ENCODE assay signal across 27 mouse cellular contexts in the genomic region with DNA sequence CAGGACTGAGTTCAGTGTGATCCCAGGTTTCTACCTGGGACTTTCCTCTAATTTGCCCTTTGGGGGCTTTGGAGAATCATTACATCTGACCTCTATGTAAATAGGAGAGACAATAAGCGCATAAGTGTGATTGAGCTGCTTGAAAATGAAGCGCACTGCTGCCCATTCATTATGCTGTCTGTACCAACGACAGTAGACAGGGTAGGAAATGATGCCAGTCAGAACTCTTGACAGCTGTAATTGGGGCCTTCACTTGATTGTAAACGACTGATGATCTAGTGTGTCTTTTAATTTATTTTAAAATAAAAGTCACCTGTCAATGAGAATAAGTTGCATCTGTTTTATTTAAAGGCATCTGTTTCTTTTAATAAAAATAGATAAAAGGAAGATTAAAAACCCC.
"Had no signal": no experiment of that assay in that cellular context is flagged by ENCODE, and none has a peak within 500 bp of the region (broad histone marks: within the 10 kb centered on the region; RNA-seq: fewer than 3 reads in every experiment).

No protein-coding gene starts in this region.

- DNase-seq: gastrocnemius, adult 2 months; gastrocnemius, postnatal 10 days; gastrocnemius, postnatal 25 days; heart, adult 18-20 months; heart, postnatal 10 days; heart, postnatal 4 days; kidney, adult 18-20 months; kidney, adult 8-10 months; kidney, postnatal 10 days; kidney, postnatal 25 days; kidney, postnatal 4 days; layer of hippocampus, adult 9-11 months; layer of hippocampus, postnatal 36 days; left cerebral cortex, postnatal 4 days had no signal

- H3K4me2 ChIP-seq: heart, embryonic 12.5 days; hindbrain, embryonic 12.5 days; hindbrain, embryonic 14.5 days; intestine, embryonic 15.5 days; limb, embryonic 13.5 days; limb, embryonic 15.5 days; liver, embryonic 12.5 days had no signal

- H3K9me3 ChIP-seq: heart, embryonic 10.5 days; heart, embryonic 12.5 days; hindbrain, embryonic 10.5 days; hindbrain, embryonic 12.5 days; intestine, embryonic 15.5 days; limb, embryonic 13.5 days; limb, embryonic 15.5 days; liver, embryonic 12.5 days had no signal

- ATAC-seq: hindbrain, embryonic 16.5 days; inflammation-experienced regulatory T-cells, adult 6 months; intestine, embryonic 15.5 days; intestine, postnatal 0 days; liver, embryonic 12.5 days had no signal

- H3K27ac ChIP-seq: gastrocnemius, adult 2 months; heart, embryonic 10.5 days; hindbrain, embryonic 10.5 days; hindbrain, embryonic 12.5 days; hindbrain, embryonic 14.5 days; intestine, embryonic 15.5 days; limb, embryonic 13.5 days; limb, embryonic 15.5 days; liver, embryonic 12.5 days; liver, embryonic 14.5 days had no signal

- H3K27me3 ChIP-seq: heart, embryonic 12.5 days; hindbrain, embryonic 12.5 days; intestine, embryonic 15.5 days; limb, embryonic 13.5 days; limb, embryonic 15.5 days; liver, embryonic 12.5 days had no signal

- H3K4me3 ChIP-seq: gastrocnemius, adult 2 months; heart, embryonic 10.5 days; heart, embryonic 12.5 days; hindbrain, embryonic 10.5 days; hindbrain, embryonic 12.5 days; intestine, embryonic 15.5 days; limb, embryonic 13.5 days; limb, embryonic 15.5 days; liver, embryonic 12.5 days had no signal

- H3K4me1 ChIP-seq: hindbrain, embryonic 10.5 days; hindbrain, embryonic 12.5 days; intestine, embryonic 15.5 days; limb, embryonic 13.5 days; limb, embryonic 15.5 days; liver, embryonic 12.5 days had no signal

- H3K9ac ChIP-seq: heart, embryonic 12.5 days; hindbrain, embryonic 12.5 days; hindbrain, embryonic 14.5 days; intestine, embryonic 15.5 days; limb, embryonic 13.5 days; limb, embryonic 15.5 days; liver, embryonic 12.5 days; liver, embryonic 14.5 days had no signal

- H3K36me3 ChIP-seq: hindbrain, embryonic 10.5 days; hindbrain, embryonic 12.5 days; intestine, embryonic 15.5 days; limb, embryonic 13.5 days; limb, embryonic 15.5 days; liver, embryonic 12.5 days had no signal
